In genomic region chr4:119903328-119903727, GRCm38 (mm10) we compare ENCODE assay signal across 9 mouse cellular contexts.
DNase-seq lines count a peak whose midpoint lies in the region; ATAC-seq lines count a peak whose summit lies in the region.
"Had no signal": no experiment of that assay in that cellular context is flagged by ENCODE, and none has a peak within 500 bp of the region (broad histone marks: within the 10 kb centered on the region; RNA-seq: fewer than 3 reads in every experiment).

No protein-coding gene starts in this region.

- no peaks in the 10 kb centered on the region for H3K9me3 ChIP-seq in hindbrain, embryonic 16.5 days (ENCODE audit: control insufficient read depth, low read length)
- no peaks in the 10 kb centered on the region for H3K9me3 ChIP-seq in hindbrain, embryonic 13.5 days
- H3K9me3 ChIP-seq: lung, embryonic 15.5 days had no signal

- no peak overlapping the region for H3K4me2 ChIP-seq in hindbrain, embryonic 16.5 days (ENCODE audit: low read length)
- no peak overlapping the region for H3K4me2 ChIP-seq in hindbrain, embryonic 13.5 days
- H3K4me2 ChIP-seq: lung, embryonic 15.5 days had no signal

- intact Hi-C loops in left cerebral cortex, postnatal 4 days (cut with DNase I), result no loop called here

- no peak overlapping the region for H3K9ac ChIP-seq in hindbrain, embryonic 16.5 days (ENCODE audit: low read depth, low read length)
- H3K9ac ChIP-seq in hindbrain, embryonic 13.5 days, result no peak overlapping the region
- H3K9ac ChIP-seq: lung, embryonic 15.5 days had no signal

- no peaks in the 10 kb centered on the region for H3K27me3 ChIP-seq in hindbrain, embryonic 16.5 days (replicated peaks; ENCODE audit: control insufficient read depth, insufficient read depth, low read length)
- no peaks in the 10 kb centered on the region for H3K27me3 ChIP-seq in hindbrain, embryonic 13.5 days
- H3K27me3 ChIP-seq: lung, embryonic 15.5 days had no signal

- H3K27ac ChIP-seq in hindbrain, embryonic 16.5 days (ENCODE audit: low read depth, low read length), result no peak overlapping the region
- H3K27ac ChIP-seq in hindbrain, embryonic 13.5 days, result no peak overlapping the region

- peak; percentile 31 for DNase-seq in thymus, postnatal 4 days
- no peak for DNase-seq in thymus, postnatal 25 days
- peak; percentile 93 for DNase-seq in left cerebral cortex, postnatal 4 days
- no peak for DNase-seq in natural killer cell, adult 2 months (ENCODE audit: low spot score in 2 of 2)
- DNase-seq in adrenal gland, adult 8-10 months, result no peak
- DNase-seq: thymus, adult 2 months had no signal

- H3K36me3 ChIP-seq in hindbrain, embryonic 16.5 days (ENCODE audit: control insufficient read depth, insufficient read depth, low read length), result no peaks in the 10 kb centered on the region
- no peaks in the 10 kb centered on the region for H3K36me3 ChIP-seq in hindbrain, embryonic 13.5 days
- H3K36me3 ChIP-seq: lung, embryonic 15.5 days had no signal

- peak; percentile 70 for ATAC-seq in hindbrain, embryonic 16.5 days
- ATAC-seq in hindbrain, embryonic 13.5 days (ENCODE audit: low FRiP score), result no peak

- peaks cover 14% of the 10 kb centered on the region for H3K4me1 ChIP-seq in hindbrain, embryonic 16.5 days (ENCODE audit: control insufficient read depth, insufficient read depth, low read depth, low read length)
- H3K4me1 ChIP-seq in hindbrain, embryonic 13.5 days (replicated peaks), result peaks cover 23% of the 10 kb centered on the region

- no peak overlapping the region for H3K4me3 ChIP-seq in hindbrain, embryonic 16.5 days (ENCODE audit: low read length)
- H3K4me3 ChIP-seq in hindbrain, embryonic 13.5 days, result no peak overlapping the region
- H3K4me3 ChIP-seq: lung, embryonic 15.5 days had no signal

Comparison
In these comparisons a context has a peak if more than half of its experiments do, and no peak if none do; other contexts are left out.
1. DNase-seq: peak in thymus, postnatal 4 days (single experiment) and left cerebral cortex, postnatal 4 days (single experiment); none in thymus, postnatal 25 days (single experiment), natural killer cell, adult 2 months (0 of 2) and adrenal gland, adult 8-10 months (single experiment).